Mouse (Mus musculus) kidney, adult 8-10 months (tissue): ENCODE data around the gene H2-Oa.
"Not testable (repeated sequence)": the region's sequence is repeated elsewhere in the genome, so short reads cannot be mapped to it uniquely, and the experiment has no call there.

Source experiments
- DNase-seq, 2 experiments: peaks; one replicate each; pipeline ENCODE4 v3.0.0; 2022

H2-Oa gene

GRCm38 (mm10) chr17:34144221-34144620 is 52.1 kb downstream of the H2-Oa start:
- DNase-seq = not testable (repeated sequence)
